Mouse (Mus musculus): ENCODE data around the gene Ttc7b.

DNA sequence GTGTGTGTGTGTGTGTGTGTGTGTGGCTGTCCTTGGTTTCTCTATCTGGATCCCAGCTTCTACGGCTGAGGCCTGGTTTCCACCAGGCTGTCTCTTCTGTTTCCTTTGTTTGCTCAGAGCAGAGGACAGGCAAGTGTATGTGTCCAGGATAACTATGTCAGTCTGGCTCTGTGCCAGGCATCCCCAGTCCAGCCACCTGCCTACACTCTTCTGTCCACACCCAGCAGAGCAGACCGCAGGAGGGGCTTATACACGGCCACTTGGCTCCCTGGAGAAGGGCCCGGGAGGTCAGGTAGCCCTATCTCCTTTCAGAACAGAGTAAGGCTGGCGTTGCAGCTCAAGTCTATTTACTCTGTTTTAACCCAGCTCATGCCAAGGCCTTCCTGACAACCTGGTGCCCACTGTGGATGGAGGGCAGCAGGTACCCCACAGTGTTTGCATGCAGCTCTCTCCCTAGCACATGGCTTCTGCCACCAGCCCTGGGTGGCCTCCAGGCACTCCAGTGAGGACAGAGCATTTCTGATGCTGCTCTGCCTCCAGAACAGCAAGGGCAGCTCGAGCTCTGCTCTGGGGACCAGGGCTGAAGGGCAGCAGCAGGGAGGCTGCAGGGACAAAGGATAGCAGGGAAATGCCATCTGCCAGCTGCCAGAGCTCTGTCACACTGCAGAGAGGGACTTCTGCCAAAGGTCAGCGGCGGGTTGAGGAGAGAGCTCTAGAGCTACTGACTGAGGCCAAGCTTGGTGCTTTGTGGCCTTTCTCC lies 212.9 kb downstream of the Ttc7b start:
- no peak for TF ChIP-seq CTCF (IDR thresholded peaks at IDR 0.05)
- TF ChIP-seq EP300 (IDR thresholded peaks at IDR 0.05; ENCODE audit: insufficient read depth, low read depth, low read length): 0 out of 2 replicates have a peak, but pooled peaks have one; percentile 50
- no peak for TF ChIP-seq POLR2A (IDR thresholded peaks at IDR 0.05; ENCODE audit: insufficient read depth, low read depth, low read length)

Measured in heart, adult 2 months (tissue).